Mouse (Mus musculus) neutrophil, adult 65 days (primary cell): ENCODE results near the gene Nfil3. TPM values are rescaled to one million over a fixed set of nuclear protein-coding genes. Genes with fewer than 3 reads are reported as not detected.

Source experiments
- total RNA-seq: library from RNA; stranded (reverse); gene quantifications from 2 replicates; pipeline ENCODE4 v1.2.4, GENCODE M21; 2023

Nfil3 gene
- total RNA-seq = 100 and 105 TPM in 2 replicates

DNA sequence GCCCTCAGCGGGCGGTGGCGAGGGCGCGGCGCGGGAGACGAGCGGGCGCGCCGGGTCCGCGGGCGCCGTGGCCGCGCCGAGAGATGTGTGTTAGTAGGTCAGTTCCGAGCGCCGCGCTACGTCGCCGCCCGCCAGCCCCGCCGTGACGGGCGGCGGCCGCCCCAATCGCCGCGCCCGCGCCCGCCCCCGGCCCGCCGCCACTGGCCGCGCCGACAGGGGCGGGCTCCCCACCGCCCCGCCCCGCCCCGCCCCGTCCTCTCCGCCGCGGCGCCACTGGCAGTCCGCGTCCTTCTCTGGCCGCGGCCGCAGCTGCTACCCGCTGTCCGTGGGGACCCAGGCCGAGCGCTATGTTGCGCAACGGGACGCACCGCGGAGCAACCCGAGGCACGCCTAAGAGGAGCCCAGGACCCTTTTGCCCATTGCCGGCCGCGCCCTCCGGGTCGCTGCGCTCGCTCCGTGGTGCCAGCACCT is at the start of gene Nfil3:
TSS of gene Nfil3 (minus strand) at position 123 of the 471 bp plus-strand sequence.

DNA sequence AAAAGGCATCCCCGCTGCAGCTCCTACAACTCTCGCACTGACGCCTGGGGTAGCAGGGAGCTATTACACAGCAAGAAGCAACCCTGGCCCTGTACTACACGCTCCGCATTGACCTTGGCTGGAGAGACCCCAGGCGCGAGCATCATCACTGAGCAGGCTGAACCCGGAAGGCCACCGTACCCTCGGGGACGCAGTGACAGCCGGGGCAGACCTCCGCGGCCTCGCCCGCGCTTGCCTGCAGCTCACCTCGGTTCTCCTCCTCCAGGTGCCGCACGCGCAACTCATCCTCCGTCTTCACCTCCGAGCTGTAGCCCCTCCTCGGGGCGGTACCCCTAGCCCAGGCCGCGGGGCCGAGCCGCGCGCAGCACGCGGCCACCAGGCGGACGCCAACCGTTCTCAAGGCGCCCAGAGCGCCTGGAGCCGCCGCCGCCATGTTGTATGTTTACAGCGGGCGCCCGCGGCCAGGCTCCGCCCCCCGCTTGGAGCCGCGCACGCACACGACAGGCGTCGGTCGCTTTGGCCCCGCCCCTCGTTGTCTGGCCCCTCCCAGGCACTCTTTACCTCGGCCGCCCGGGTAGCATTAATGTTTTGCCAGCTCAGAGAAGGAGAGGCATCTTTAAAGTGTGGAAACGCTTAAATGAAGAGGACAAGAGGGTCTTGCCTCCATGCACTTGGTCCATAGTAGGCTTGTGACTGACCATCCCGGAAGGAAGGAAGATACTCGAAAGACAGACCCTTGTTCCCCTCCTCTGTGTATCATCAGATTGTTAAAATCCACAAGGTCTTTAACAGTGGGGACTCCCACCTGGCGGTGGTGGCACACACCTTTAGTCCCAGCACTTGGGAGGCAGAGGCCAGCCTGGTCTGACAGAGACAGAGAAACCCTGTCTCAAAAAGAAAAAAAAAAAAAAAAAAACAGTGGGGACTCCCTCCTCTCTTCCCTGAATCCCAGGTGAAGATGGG is 51.4 kb downstream of the Nfil3 start, which contains the start of gene Auh:
TSS of gene Auh (minus strand) at position 473 of the 963 bp plus-strand sequence.

Other genes with a start within 250 kb of the Nfil3 start
- 42.0 and 66.7 TPM in 2 replicates for gene Auh, start 51.4 kb downstream of the Nfil3 start, total RNA-seq